Mouse (Mus musculus): ENCODE data around the gene Phactr1.

Phactr1 gene

DNA sequence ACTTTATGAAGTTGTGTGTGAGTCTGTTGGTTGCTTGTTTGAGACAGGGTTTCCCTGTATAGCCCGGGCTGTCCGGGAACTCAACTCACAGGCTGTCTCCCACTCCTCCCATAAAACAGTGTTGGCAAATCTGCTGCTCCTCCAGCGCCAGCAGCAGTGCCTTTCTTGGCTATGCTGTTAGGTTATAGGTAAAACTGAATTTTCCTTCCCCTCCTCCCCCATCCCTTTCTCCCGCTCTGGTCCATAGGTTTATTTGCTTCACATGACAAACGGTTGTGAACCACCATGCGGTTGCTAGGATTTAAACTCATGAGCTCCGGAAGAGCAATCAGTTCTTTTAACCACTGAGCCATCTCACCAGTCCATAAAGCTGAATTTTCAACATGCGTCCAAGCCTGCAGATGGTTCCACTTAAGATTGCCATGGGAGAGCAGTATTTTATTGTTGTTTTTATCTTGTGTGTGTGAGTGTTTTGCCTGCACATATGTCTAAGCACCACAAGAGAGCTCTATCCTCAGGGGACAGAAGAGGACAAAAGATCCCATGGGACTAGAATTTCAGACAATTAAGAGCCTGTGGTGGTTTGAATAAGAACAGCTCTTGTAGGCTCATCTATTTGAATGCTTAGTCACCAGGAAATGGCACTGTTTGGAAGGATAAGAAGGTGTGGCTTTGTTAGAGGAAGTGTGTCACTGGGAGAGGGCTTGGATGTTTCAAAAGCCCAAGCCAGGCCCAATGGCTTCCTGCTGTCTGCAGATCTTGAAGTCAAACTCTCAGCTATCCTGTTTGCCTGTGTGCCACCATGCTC is 503.0 kb downstream of the Phactr1 start:
- no peak for DNase-seq (ENCODE audit: low read depth)

DNA sequence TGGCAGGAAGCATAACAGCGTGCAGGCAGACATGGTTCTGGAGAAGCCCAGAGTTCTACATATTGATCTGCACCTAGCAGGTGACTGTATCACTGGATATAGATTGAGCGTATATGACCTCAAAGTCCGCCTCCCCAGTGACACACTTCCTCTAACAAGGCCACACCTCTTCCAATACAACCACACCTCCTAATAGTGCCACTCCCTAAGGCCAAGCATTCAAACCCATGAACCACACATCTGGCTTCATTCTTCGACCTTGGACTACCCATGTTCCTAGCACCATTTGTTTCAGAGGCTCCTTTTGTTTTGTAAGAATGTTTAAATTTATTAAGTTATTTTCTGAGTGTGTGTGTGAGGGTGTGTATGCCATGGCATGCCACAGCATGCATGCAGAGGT is 507.3 kb downstream of the Phactr1 start:
- DNase-seq (ENCODE audit: low read depth): no peak

All from fibroblast of lung, adult 2 months (primary cell).